Mouse (Mus musculus): ENCODE results near the gene Cpsf3. TPM values are rescaled to one million over a fixed set of nuclear protein-coding genes. Genes with fewer than 3 reads are reported as not detected.
A peak's percentile ranks its signal among the peaks of the same experiment; 100 is the strongest.

Gene Cpsf3
- polyA plus RNA-seq, 1 experiment from 2014 or later: 105 TPM

- Histone ChIP-seq H3K4me3 (ENCODE audit: low read depth, low read length) (peak within 1 kb of the TSS; percentile 82), H3K9ac (replicated peaks; ENCODE audit: low read depth, low read length) (peak within 1 kb of the TSS; percentile 90), H3K4me2 (replicated peaks; ENCODE audit: low read depth, low read length) (peak within 1 kb of the TSS; percentile 85), H3K27ac (ENCODE audit: low read length) (peak within 1 kb of the TSS; percentile 89), H3K9me3 (ENCODE audit: control insufficient read depth, low read depth, low read length) (no peaks in the 10 kb centered on the region), H3K4me1 (ENCODE audit: control insufficient read depth, insufficient read depth, low read length) (peaks cover 12% of the 10 kb centered on the region; the same call in 1 of the 2 replicates), H3K36me3 (ENCODE audit: control insufficient read depth, insufficient read depth, low read length) (no peaks in the 10 kb centered on the region), H3K27me3 (ENCODE audit: control insufficient read depth, insufficient read depth, low read length) (no peaks in the 10 kb centered on the region)
- WGBS: under 1% methylated on average over 28 of the region's 28 CpGs
- ATAC-seq (ENCODE audit: insufficient number of reproducible peaks, insufficient read depth, low FRiP score, low read depth): peak; percentile 96
Observed at GRCm38 (mm10) chr12:21286243-21286622, 1.0 kb downstream of the Cpsf3 start, which contains the start of gene Itgb1bp1. Gene Itgb1bp1 (minus strand): TSS chr12:21286284.

- Histone ChIP-seq H3K4me2 (replicated peaks; ENCODE audit: low read depth, low read length) (peak overlapping the region; percentile 78), H3K4me3 (ENCODE audit: low read depth, low read length) (peak overlapping the region; percentile 82), H3K9ac (replicated peaks; ENCODE audit: low read depth, low read length) (peak overlapping the region; percentile 90), H3K27ac (ENCODE audit: low read length) (peak overlapping the region; percentile 89), H3K4me1 (ENCODE audit: control insufficient read depth, insufficient read depth, low read length) (peaks cover 12% of the 10 kb centered on the region; the same call in 1 of the 2 replicates), H3K36me3 (ENCODE audit: control insufficient read depth, insufficient read depth, low read length) (peaks cover 4% of the 10 kb centered on the region), H3K27me3 (ENCODE audit: control insufficient read depth, insufficient read depth, low read length) (no peaks in the 10 kb centered on the region), H3K9me3 (ENCODE audit: control insufficient read depth, low read depth, low read length) (no peaks in the 10 kb centered on the region)
- no peak for ATAC-seq (ENCODE audit: insufficient number of reproducible peaks, insufficient read depth, low FRiP score, low read depth)
- WGBS: 30% methylated on average over 18 of the region's 18 CpGs
Observed at GRCm38 (mm10) chr12:21286712-21287650, 1.8 kb downstream of the Cpsf3 start.

- Histone ChIP-seq H3K4me1 (ENCODE audit: control insufficient read depth, insufficient read depth, low read length) (peaks cover 12% of the 10 kb centered on the region; the same call in 1 of the 2 replicates), H3K27ac (ENCODE audit: low read length) (no peak overlapping the region), H3K9ac (replicated peaks; ENCODE audit: low read depth, low read length) (no peak overlapping the region), H3K4me3 (ENCODE audit: low read depth, low read length) (no peak overlapping the region), H3K27me3 (ENCODE audit: control insufficient read depth, insufficient read depth, low read length) (no peaks in the 10 kb centered on the region), H3K4me2 (replicated peaks; ENCODE audit: low read depth, low read length) (no peak overlapping the region), H3K36me3 (ENCODE audit: control insufficient read depth, insufficient read depth, low read length) (peaks cover 21% of the 10 kb centered on the region), H3K9me3 (ENCODE audit: control insufficient read depth, low read depth, low read length) (no peaks in the 10 kb centered on the region)
- no peak for ATAC-seq (ENCODE audit: insufficient number of reproducible peaks, insufficient read depth, low FRiP score, low read depth)
- 90% methylated on average over 3 of the region's 3 CpGs for WGBS
Observed at GRCm38 (mm10) chr12:21288716-21289395, 3.7 kb downstream of the Cpsf3 start.

GRCm38 (mm10) chr12:21289651-21290050, 4.5 kb downstream of the Cpsf3 start:
- H3K36me3 ChIP-seq (ENCODE audit: control insufficient read depth, insufficient read depth, low read length): peaks cover 29% of the 10 kb centered on the region
- no peak for ATAC-seq (ENCODE audit: insufficient number of reproducible peaks, insufficient read depth, low FRiP score, low read depth)
- no peak overlapping the region for H3K4me2 ChIP-seq (replicated peaks; ENCODE audit: low read depth, low read length)
- H3K27me3 ChIP-seq (ENCODE audit: control insufficient read depth, insufficient read depth, low read length): no peaks in the 10 kb centered on the region
- 69% methylated on average over 6 of the region's 6 CpGs for WGBS
- H3K9me3 ChIP-seq (ENCODE audit: control insufficient read depth, low read depth, low read length): no peaks in the 10 kb centered on the region
- peaks cover 12% of the 10 kb centered on the region; the same call in 1 of the 2 replicates for H3K4me1 ChIP-seq (ENCODE audit: control insufficient read depth, insufficient read depth, low read length)
- no peak overlapping the region for H3K4me3 ChIP-seq (ENCODE audit: low read depth, low read length)
- no peak overlapping the region for H3K27ac ChIP-seq (ENCODE audit: low read length)
- no peak overlapping the region for H3K9ac ChIP-seq (replicated peaks; ENCODE audit: low read depth, low read length)

GRCm38 (mm10) chr12:21298856-21299255, 13.7 kb downstream of the Cpsf3 start:
- Histone ChIP-seq H3K27ac (ENCODE audit: low read length) (no peak overlapping the region), H3K4me3 (ENCODE audit: low read depth, low read length) (no peak overlapping the region), H3K9me3 (ENCODE audit: control insufficient read depth, low read depth, low read length) (no peaks in the 10 kb centered on the region), H3K4me1 (ENCODE audit: control insufficient read depth, insufficient read depth, low read length) (no peaks in the 10 kb centered on the region), H3K4me2 (replicated peaks; ENCODE audit: low read depth, low read length) (no peak overlapping the region), H3K9ac (replicated peaks; ENCODE audit: low read depth, low read length) (no peak overlapping the region), H3K36me3 (ENCODE audit: control insufficient read depth, insufficient read depth, low read length) (peaks cover 69% of the 10 kb centered on the region), H3K27me3 (ENCODE audit: control insufficient read depth, insufficient read depth, low read length) (no peaks in the 10 kb centered on the region)
- 97% methylated on average over 11 of the region's 11 CpGs for WGBS
- no peak for ATAC-seq (ENCODE audit: insufficient number of reproducible peaks, insufficient read depth, low FRiP score, low read depth)

- Histone ChIP-seq H3K27me3 (ENCODE audit: control insufficient read depth, insufficient read depth, low read length) (no peaks in the 10 kb centered on the region), H3K4me1 (ENCODE audit: control insufficient read depth, insufficient read depth, low read length) (no peaks in the 10 kb centered on the region), H3K9ac (replicated peaks; ENCODE audit: low read depth, low read length) (no peak overlapping the region), H3K9me3 (ENCODE audit: control insufficient read depth, low read depth, low read length) (no peaks in the 10 kb centered on the region), H3K36me3 (ENCODE audit: control insufficient read depth, insufficient read depth, low read length) (peaks cover 68% of the 10 kb centered on the region), H3K4me2 (replicated peaks; ENCODE audit: low read depth, low read length) (no peak overlapping the region), H3K27ac (ENCODE audit: low read length) (no peak overlapping the region), H3K4me3 (ENCODE audit: low read depth, low read length) (no peak overlapping the region)
- WGBS: 82% methylated on average over 7 of the region's 7 CpGs
- no peak for ATAC-seq (ENCODE audit: insufficient number of reproducible peaks, insufficient read depth, low FRiP score, low read depth)
Observed at GRCm38 (mm10) chr12:21301324-21301723, 16.1 kb downstream of the Cpsf3 start.

- no peak overlapping the region for H3K4me2 ChIP-seq (replicated peaks; ENCODE audit: low read depth, low read length)
- 32% methylated on average over 8 of the region's 8 CpGs for WGBS
- H3K9ac ChIP-seq (replicated peaks; ENCODE audit: low read depth, low read length): no peak overlapping the region
- peaks cover 69% of the 10 kb centered on the region for H3K36me3 ChIP-seq (ENCODE audit: control insufficient read depth, insufficient read depth, low read length)
- no peak overlapping the region for H3K27ac ChIP-seq (ENCODE audit: low read length)
- H3K4me3 ChIP-seq (ENCODE audit: low read depth, low read length): no peak overlapping the region
- no peaks in the 10 kb centered on the region for H3K27me3 ChIP-seq (ENCODE audit: control insufficient read depth, insufficient read depth, low read length)
- no peak for ATAC-seq (ENCODE audit: insufficient number of reproducible peaks, insufficient read depth, low FRiP score, low read depth)
- no peaks in the 10 kb centered on the region for H3K4me1 ChIP-seq (ENCODE audit: control insufficient read depth, insufficient read depth, low read length)
- no peaks in the 10 kb centered on the region for H3K9me3 ChIP-seq (ENCODE audit: control insufficient read depth, low read depth, low read length)
Observed at GRCm38 (mm10) chr12:21301932-21302331, 16.7 kb downstream of the Cpsf3 start.

- Histone ChIP-seq H3K36me3 (ENCODE audit: control insufficient read depth, insufficient read depth, low read length) (peaks cover 65% of the 10 kb centered on the region), H3K9ac (replicated peaks; ENCODE audit: low read depth, low read length) (no peak overlapping the region), H3K4me3 (ENCODE audit: low read depth, low read length) (no peak overlapping the region), H3K4me2 (replicated peaks; ENCODE audit: low read depth, low read length) (no peak overlapping the region), H3K9me3 (ENCODE audit: control insufficient read depth, low read depth, low read length) (no peaks in the 10 kb centered on the region), H3K27ac (ENCODE audit: low read length) (no peak overlapping the region), H3K27me3 (ENCODE audit: control insufficient read depth, insufficient read depth, low read length) (no peaks in the 10 kb centered on the region), H3K4me1 (ENCODE audit: control insufficient read depth, insufficient read depth, low read length) (no peaks in the 10 kb centered on the region)
- ATAC-seq (ENCODE audit: insufficient number of reproducible peaks, insufficient read depth, low FRiP score, low read depth): peak; percentile 63; the same call in 1 of the 2 replicates
- WGBS: 47% methylated on average over 5 of the region's 5 CpGs
Observed at GRCm38 (mm10) chr12:21302361-21302783, 17.2 kb downstream of the Cpsf3 start.

All from stomach, embryonic 14.5 days (tissue).